Mouse (Mus musculus): Measurements from ENCODE around the gene Btbd9. TPM values are rescaled to one million over a fixed set of nuclear protein-coding genes. Genes with fewer than 3 reads are reported as not detected.
A peak's percentile ranks its signal among the peaks of the same experiment; 100 is the strongest.

Gene Btbd9
- total and polyA plus RNA-seq, 2 experiments from 2014 or later, result 85.5 to 138 TPM

GRCm38 (mm10) chr17:30240659-30241058, 335.6 kb downstream of the Btbd9 start:
- Histone ChIP-seq H3K4me2 (ENCODE audit: low read depth, low read length, poor library complexity, severe bottlenecking) (no peak overlapping the region), H3K4me3 (ENCODE audit: low read depth, low read length) (no peak overlapping the region), H3K9ac (replicated peaks; ENCODE audit: low read length, poor library complexity, severe bottlenecking) (no peak overlapping the region), H3K27me3 (ENCODE audit: insufficient read depth, low read length) (no peaks in the 10 kb centered on the region), H3K9me3 (ENCODE audit: low read length) (no peaks in the 10 kb centered on the region), H3K36me3 (ENCODE audit: insufficient read depth, low read length) (no peaks in the 10 kb centered on the region), H3K27ac (ENCODE audit: low read depth, low read length) (no peak overlapping the region), H3K4me1 (ENCODE audit: insufficient read depth, low read length) (peaks cover 16% of the 10 kb centered on the region)
- 91% methylated on average over 4 of the region's 4 CpGs for WGBS
- ATAC-seq (ENCODE audit: low FRiP score), result no peak
- no peak for DNase-seq (ENCODE audit: low spot score)
- TF ChIP-seq CTCF (IDR thresholded peaks at IDR 0.05), result no peak

- WGBS, result 76% methylated on average over 5 of the region's 5 CpGs
- DNase-seq (ENCODE audit: low spot score), result no peak
- H3K27ac ChIP-seq (ENCODE audit: low read depth, low read length), result no peak overlapping the region
Measured at GRCm38 (mm10) chr17:30239458-30239857, 336.8 kb downstream of the Btbd9 start.

GRCm38 (mm10) chr17:30237600-30237999, 338.7 kb downstream of the Btbd9 start:
- no peaks in the 10 kb centered on the region for H3K27me3 ChIP-seq (ENCODE audit: insufficient read depth, low read length)
- no peak overlapping the region for H3K4me3 ChIP-seq (ENCODE audit: low read depth, low read length)
- H3K36me3 ChIP-seq (ENCODE audit: insufficient read depth, low read length), result no peaks in the 10 kb centered on the region
- DNase-seq (ENCODE audit: low spot score) (no peak), ATAC-seq (ENCODE audit: low FRiP score) (no peak)
- no peak overlapping the region for H3K4me2 ChIP-seq (ENCODE audit: low read depth, low read length, poor library complexity, severe bottlenecking)
- WGBS, result 92% methylated on average over 7 of the region's 7 CpGs
- no peak overlapping the region for H3K27ac ChIP-seq (ENCODE audit: low read depth, low read length)
- TF ChIP-seq CTCF (IDR thresholded peaks at IDR 0.05), result no peak
- H3K4me1 ChIP-seq (ENCODE audit: insufficient read depth, low read length), result 0 out of 2 replicates have a peak, but pooled peaks cover 5% of the 10 kb centered on the region
- no peak overlapping the region for H3K9ac ChIP-seq (replicated peaks; ENCODE audit: low read length, poor library complexity, severe bottlenecking)
- H3K9me3 ChIP-seq (ENCODE audit: low read length), result no peaks in the 10 kb centered on the region

More at GRCm38 (mm10) chr17:30239458-30239857, 336.8 kb downstream of the Btbd9 start:
- peaks cover 7% of the 10 kb centered on the region; the same call in 1 of the 2 replicates for H3K4me1 ChIP-seq (ENCODE audit: insufficient read depth, low read length)
- H3K36me3 ChIP-seq (ENCODE audit: insufficient read depth, low read length), result no peaks in the 10 kb centered on the region
- H3K4me3 ChIP-seq (ENCODE audit: low read depth, low read length), result no peak overlapping the region
- H3K9me3 ChIP-seq (ENCODE audit: low read length), result no peaks in the 10 kb centered on the region
- H3K4me2 ChIP-seq (ENCODE audit: low read depth, low read length, poor library complexity, severe bottlenecking), result no peak overlapping the region
- H3K9ac ChIP-seq (replicated peaks; ENCODE audit: low read length, poor library complexity, severe bottlenecking), result no peak overlapping the region
- no peak for ATAC-seq (ENCODE audit: low FRiP score)
- no peaks in the 10 kb centered on the region for H3K27me3 ChIP-seq (ENCODE audit: insufficient read depth, low read length)
- no peak for TF ChIP-seq CTCF (IDR thresholded peaks at IDR 0.05)

- Histone ChIP-seq H3K27ac (ENCODE audit: low read depth, low read length) (no peak overlapping the region), H3K27me3 (ENCODE audit: insufficient read depth, low read length) (no peaks in the 10 kb centered on the region), H3K9ac (replicated peaks; ENCODE audit: low read length, poor library complexity, severe bottlenecking) (no peak overlapping the region), H3K9me3 (ENCODE audit: low read length) (no peaks in the 10 kb centered on the region), H3K36me3 (ENCODE audit: insufficient read depth, low read length) (no peaks in the 10 kb centered on the region), H3K4me3 (ENCODE audit: low read depth, low read length) (no peak overlapping the region), H3K4me2 (ENCODE audit: low read depth, low read length, poor library complexity, severe bottlenecking) (no peak overlapping the region), H3K4me1 (ENCODE audit: insufficient read depth, low read length) (0 out of 2 replicates have a peak, but pooled peaks cover 5% of the 10 kb centered on the region)
- no peak for DNase-seq (ENCODE audit: low spot score)
- no peak for ATAC-seq (ENCODE audit: low FRiP score)
- WGBS, result 46% methylated on average over 6 of the region's 6 CpGs
- no peak for TF ChIP-seq CTCF (IDR thresholded peaks at IDR 0.05)
Measured at GRCm38 (mm10) chr17:30236611-30237010, 339.7 kb downstream of the Btbd9 start.

GRCm38 (mm10) chr17:30235380-30235779, 340.9 kb downstream of the Btbd9 start:
- Histone ChIP-seq H3K4me3 (ENCODE audit: low read depth, low read length) (no peak overlapping the region), H3K27ac (ENCODE audit: low read depth, low read length) (no peak overlapping the region), H3K9me3 (ENCODE audit: low read length) (no peaks in the 10 kb centered on the region), H3K4me2 (ENCODE audit: low read depth, low read length, poor library complexity, severe bottlenecking) (no peak overlapping the region), H3K27me3 (ENCODE audit: insufficient read depth, low read length) (no peaks in the 10 kb centered on the region), H3K36me3 (ENCODE audit: insufficient read depth, low read length) (no peaks in the 10 kb centered on the region), H3K4me1 (ENCODE audit: insufficient read depth, low read length) (0 out of 2 replicates have a peak, but pooled peaks cover 3% of the 10 kb centered on the region), H3K9ac (replicated peaks; ENCODE audit: low read length, poor library complexity, severe bottlenecking) (no peak overlapping the region)
- no peak for ATAC-seq (ENCODE audit: low FRiP score)
- DNase-seq (ENCODE audit: low spot score), result no peak
- TF ChIP-seq CTCF (IDR thresholded peaks at IDR 0.05), result no peak
- 86% methylated on average over 4 of the region's 4 CpGs for WGBS

- H3K9me3 ChIP-seq (ENCODE audit: low read length), result no peaks in the 10 kb centered on the region
- WGBS, result 40% methylated on average over 4 of the region's 4 CpGs
- H3K36me3 ChIP-seq (ENCODE audit: insufficient read depth, low read length), result no peaks in the 10 kb centered on the region
- ATAC-seq (ENCODE audit: low FRiP score), result no peak
- H3K4me2 ChIP-seq (ENCODE audit: low read depth, low read length, poor library complexity, severe bottlenecking), result no peak overlapping the region
- H3K9ac ChIP-seq (replicated peaks; ENCODE audit: low read length, poor library complexity, severe bottlenecking), result no peak overlapping the region
- no peaks in the 10 kb centered on the region; the same call in 1 of the 2 replicates for H3K4me1 ChIP-seq (ENCODE audit: insufficient read depth, low read length)
- H3K4me3 ChIP-seq (ENCODE audit: low read depth, low read length), result no peak overlapping the region
- DNase-seq (ENCODE audit: low spot score), result peak; percentile 49
- H3K27me3 ChIP-seq (ENCODE audit: insufficient read depth, low read length), result no peaks in the 10 kb centered on the region
- TF ChIP-seq CTCF (IDR thresholded peaks at IDR 0.05), result peak; percentile 67
- no peak overlapping the region for H3K27ac ChIP-seq (ENCODE audit: low read depth, low read length)
Measured at GRCm38 (mm10) chr17:30232698-30233097, 343.6 kb downstream of the Btbd9 start.

Data from midbrain, postnatal 0 days (tissue).